Mouse (Mus musculus): ENCODE results near the gene Plscr1. TPM values are rescaled to one million over a fixed set of nuclear protein-coding genes. Genes with fewer than 3 reads are reported as not detected.

The Plscr1 gene
- total RNA-seq, 1 experiment from 2014 or later, result 8.5 TPM

GRCm38 (mm10) chr9:92253585-92254321, 4.2 kb downstream of the Plscr1 start:
- DNase-seq, result no peak

DNA sequence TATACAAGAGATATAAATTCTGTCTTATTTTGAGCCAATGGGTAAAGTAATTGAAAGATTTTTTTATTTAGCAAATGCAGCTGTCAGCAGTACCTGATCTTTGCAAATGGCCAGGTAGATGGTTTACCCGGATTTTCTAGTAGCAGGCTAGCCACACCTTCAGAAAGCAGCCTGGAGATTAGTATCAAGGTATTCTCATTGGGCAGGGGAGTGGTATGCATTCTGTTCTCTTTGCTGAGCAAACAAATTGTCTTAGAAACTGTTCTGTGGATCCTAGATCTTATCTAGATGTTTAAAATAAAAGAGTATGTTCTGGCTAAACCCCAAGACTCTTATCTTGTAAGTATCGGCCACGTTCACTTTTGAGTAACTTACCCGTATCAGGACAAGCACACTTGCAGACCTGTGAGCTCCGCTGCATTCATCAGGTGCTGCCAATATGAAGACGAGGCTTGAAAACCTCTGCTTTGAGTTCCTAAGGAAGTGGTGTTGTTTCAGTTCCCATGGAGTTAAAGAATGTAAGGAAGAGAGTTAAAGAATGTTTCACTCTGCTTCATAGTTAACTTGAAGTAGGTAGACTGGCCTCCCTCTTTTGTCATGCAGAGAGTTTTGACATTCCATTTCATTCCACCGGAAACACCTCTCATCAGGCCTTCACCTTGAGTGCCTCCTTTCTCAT, 11.1 kb downstream of the Plscr1 start:
- DNase-seq, result no peak

- no peak for DNase-seq
Measured at GRCm38 (mm10) chr9:92265719-92266118, 16.2 kb downstream of the Plscr1 start.

DNA sequence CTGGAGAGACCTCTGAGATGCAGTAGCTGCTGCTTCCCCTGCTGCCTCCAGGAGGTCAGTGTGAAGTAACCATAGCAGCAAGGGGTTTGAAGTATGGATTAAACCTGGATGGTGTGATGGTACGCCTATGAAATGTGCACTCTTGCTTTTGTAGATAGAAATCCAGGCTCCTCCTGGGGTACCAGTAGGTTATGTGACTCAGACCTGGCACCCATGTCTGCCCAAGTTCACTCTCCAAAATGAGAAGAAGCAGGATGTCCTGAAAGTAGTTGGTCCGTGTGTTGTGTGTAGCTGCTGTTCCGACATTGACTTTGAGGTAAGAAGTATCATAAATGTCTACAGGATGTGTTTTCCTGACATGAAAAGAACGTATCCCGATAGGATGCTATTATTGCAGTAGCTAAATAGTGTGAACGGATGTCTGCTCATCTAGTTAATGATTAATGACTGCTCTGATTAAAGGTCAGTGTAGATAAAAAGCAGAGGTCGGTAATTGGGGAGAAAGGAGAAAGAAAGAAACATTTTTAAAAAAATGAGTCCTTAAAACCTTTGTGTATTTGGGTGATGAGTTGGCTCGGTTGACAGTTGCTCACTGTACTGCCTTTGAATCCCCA, 17.1 kb downstream of the Plscr1 start:
- no peak for DNase-seq

DNA sequence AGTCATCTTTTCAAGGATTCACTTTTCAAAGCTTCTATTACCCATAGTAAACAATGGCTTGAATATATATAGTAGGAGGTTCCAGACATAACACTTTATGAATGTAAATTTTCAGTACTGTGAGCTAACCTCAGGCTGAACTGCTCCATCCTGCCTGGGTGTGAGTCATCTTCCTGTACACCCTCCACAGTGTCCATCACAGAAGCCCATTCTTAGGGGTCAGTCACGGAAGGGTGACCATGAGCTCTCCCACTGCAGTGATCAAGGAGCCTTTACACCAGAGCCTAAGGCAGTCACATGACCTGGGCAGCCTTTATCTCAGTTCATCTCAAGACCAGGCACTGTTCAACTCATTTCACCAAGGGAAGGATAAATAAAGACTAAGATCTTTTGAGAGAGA, 18.2 kb downstream of the Plscr1 start:
- no peak for DNase-seq

DNA sequence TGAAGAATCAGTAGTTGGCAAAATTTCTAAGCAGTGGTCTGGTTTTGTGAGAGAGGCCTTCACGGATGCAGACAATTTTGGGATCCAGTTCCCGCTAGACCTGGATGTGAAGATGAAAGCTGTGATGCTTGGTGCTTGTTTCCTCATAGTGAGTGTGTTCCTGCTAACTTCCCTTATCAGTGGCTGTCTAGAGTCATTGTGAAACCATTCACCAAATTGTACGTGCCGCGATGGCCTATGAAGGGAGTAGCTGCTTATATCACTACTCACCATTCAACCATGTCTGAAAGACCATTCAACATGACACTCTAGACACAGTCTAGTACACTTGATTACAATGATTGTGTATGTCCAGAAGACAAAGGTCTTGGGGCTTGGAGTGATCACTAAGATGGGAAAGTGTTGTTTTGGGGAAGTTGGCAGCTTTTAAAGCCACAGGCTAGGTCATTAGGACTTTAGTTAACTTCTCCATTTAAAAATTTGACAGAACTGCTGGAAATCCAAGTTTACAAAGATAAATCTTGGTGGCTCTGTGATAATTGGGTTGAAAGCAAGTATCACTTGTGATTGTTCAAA, 20.4 kb downstream of the Plscr1 start:
- no peak for DNase-seq

- peak; percentile 87 for DNase-seq
Measured at GRCm38 (mm10) chr9:92270927-92271326, 21.4 kb downstream of the Plscr1 start.

- DNase-seq, result no peak
Measured at GRCm38 (mm10) chr9:92272650-92273049, 23.1 kb downstream of the Plscr1 start.

GRCm38 (mm10) chr9:92273271-92273670, 23.7 kb downstream of the Plscr1 start:
- DNase-seq, result no peak

DNA sequence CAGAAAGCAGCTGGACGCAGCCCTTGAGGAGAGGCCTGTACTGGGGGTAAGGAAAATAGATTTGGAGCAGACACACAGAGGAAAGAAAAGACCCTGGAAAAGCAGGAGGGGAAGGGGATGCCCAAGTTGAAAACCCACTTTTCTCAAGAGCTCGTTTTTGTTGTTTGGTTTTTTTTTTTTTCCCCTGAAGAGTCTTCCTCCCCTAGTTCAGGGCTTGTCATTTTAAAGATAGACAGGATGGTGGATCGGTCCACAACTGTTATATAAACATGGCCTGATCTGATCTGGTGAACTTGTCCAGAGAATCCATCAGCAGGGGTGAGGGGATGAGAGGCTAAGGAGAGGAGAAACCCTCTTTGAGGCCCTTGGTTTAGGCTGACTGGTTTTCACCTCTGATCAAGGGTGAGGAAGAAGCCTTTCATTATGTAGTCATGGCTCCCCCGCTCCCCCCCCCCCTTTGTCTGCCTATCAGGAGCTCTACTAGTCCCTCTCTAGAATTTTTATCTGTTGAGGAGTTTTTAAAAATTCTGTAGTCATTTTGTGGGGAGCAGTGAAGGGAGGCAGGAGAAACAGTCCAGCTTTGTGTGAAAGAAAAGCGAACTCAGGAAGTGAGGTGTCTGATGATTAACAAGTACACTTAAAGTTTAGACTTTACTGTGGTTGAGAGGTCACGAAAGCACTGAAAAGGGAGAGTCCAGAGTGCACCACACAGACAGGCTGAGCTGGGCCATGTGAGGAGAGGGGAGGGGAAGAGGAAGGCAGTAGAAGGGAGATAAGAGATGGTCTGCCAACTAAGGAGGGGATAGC, 24.6 kb downstream of the Plscr1 start:
- no peak for DNase-seq

DNA sequence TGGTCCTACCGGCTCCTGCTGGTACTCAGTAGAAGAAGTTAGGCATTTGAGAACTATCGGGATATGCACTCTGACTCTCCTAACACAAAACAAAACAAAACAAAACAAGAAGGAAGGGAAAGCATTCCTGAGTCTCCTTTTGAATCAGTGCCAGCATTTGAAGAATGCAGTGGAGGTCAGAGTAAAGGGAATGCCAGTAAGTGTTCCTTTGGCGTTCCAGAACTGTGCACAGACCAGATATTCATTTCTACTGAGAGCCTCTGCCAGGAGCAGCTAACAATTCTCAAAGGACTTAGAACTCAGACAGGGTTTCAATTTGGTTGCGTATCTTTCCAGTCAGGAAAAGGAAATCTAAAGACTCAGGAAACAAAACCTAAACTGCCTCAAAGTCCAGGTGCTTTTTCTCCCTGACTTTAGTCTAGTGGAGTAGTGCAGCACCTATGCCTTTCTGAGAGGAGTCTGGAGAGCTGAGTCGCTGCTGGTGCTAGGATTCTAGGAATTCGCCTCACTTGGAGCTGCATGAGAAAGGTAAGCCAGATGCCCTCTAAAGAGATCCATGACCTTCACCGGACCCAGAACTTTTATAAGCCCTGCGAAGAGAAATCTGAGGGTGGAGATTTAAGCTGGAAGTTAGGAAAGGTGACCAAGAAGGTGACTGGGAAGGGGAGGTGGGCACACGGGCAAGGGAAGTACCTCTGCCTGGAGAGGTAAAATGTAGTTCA, 26.1 kb downstream of the Plscr1 start, which contains the start of gene Plscr2:
Gene Plscr2 (plus strand): TSS at position 117 of the 722 bp plus-strand sequence.
- DNase-seq, result peak; percentile 42

GRCm38 (mm10) chr9:92276360-92276759, 26.8 kb downstream of the Plscr1 start:
- no peak for DNase-seq

DNA sequence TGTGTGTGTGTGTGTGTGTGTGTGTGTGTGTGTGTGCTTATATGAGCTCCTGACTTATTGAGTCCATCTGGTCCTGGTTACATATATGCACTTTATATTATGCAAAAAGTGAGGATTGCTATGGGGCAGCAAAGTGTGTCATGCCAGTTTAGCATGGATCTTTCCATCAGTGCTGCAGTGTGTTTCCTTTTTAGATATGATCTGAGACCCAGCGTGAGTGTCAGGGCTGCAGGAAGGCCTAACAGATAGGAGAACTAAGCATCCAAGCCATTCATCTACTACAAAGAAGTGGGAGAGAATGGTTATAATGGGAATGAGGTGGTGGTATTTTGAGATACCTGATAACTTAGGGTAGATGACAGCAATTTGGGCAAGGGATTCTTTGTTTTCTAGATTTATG, 30.5 kb downstream of the Plscr1 start:
- DNase-seq, result no peak

DNA sequence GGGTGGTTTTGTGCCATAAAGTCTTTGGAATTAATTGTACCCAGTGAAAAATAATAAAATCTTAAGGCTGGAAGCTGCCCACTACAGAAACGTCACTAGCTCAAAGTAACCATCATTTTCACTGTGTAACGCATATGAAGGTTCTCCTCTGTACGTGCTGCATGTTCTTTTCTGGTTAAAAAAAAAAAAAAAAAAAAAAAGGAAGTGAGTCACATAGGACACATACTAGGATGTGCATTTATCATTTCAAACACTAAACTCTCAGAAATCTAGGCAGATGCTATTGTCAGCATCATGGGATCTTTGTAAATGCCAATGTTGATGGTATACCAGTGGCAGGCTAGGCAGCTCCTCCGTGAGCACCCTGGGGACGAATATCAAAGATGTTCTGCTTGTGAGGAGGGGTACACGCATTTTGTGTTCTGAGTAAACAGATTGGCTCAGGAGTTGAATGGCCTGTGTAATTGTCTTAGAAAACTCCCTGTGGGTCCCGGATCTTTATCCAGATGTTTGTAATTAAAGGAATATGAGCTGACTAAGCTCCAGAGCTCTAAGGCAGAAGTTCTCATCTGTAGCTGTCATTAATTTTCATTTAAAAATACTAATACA, 33.1 kb downstream of the Plscr1 start:
- no peak for DNase-seq

- DNase-seq, result no peak
Measured at GRCm38 (mm10) chr9:92289675-92290074, 40.1 kb downstream of the Plscr1 start.

GRCm38 (mm10) chr9:92292169-92292568, 42.6 kb downstream of the Plscr1 start:
- no peak for DNase-seq

GRCm38 (mm10) chr9:92292922-92293321, 43.4 kb downstream of the Plscr1 start:
- DNase-seq, result no peak

DNA sequence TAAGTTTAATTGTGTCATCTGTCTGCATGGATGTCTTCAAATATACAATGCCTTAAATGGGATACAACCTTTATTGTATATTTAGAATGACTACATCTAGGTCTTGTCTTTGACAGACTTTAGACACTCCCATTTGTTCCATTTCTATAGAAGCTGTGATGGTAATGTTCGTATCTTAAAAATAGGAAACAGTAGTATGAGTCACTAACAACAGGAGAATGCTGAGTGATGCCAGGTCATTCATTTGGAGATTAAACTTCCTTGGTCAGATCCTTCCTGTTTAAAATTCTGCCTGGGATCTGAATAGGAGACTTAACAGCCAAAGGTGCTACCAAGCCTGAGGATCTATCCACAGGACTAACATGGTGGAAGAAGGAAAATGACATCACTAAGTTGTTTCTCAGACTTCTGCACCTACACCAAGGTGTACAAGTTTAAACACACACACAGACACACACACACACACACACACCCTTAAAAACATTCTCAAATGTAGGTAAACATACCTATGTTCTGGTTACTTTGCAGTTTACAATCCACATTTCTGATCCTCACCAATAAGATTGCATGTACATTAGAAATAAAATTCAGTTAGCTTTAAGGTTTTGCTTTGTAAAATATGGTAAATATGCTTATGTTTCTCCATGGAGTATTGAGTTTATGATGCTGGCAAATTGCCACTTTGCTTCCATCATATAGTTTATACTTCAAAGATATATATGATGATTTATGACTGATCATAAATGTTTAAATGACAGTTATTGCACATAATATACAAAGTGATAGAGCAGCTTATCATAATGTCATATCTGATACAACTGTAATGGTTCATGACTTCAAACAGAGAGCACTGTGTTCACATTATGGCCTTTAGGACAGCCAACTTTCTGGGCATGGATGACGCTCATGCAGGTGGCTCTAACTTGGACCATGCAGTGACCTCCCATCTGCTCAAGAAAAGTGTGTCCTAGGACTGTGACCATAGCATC, 44.3 kb downstream of the Plscr1 start:
- DNase-seq, result no peak

DNA sequence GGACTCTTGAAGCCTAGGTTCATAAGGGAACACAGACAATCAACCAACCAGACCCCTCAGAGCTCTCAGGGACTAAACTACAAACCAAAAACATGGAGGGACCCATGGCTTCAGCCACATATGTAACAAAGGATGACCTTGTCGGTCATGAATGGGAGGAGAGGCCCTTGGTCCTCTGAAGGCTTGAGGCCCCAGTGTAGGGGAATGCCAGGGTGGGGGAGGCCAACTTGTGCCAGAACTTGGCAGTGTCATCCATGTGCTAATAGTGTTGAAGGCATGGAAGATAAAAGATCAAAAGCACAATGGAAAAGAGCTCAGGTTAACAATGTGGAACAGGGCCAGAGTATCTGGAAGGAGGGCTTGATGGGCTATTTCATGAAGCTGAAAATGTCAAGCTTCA, 48.7 kb downstream of the Plscr1 start:
- DNase-seq, result no peak

GRCm38 (mm10) chr9:92301213-92301612, 51.7 kb downstream of the Plscr1 start:
- no peak for DNase-seq
